Mouse (Mus musculus): ENCODE data around the gene Ndufs5.

Ndufs5 gene

GRCm38 (mm10) chr4:123690311-123690710, 27.7 kb downstream of the Ndufs5 start:
- in situ Hi-C loops (cut with MboI, MseI), result no loop called here

- in situ Hi-C loops (cut with MboI, MseI), result no loop called here
These were observed 30.8 kb downstream of the Ndufs5 start for GRCm38 (mm10) chr4:123687025-123687781.

GRCm38 (mm10) chr4:123686368-123687024, 31.5 kb downstream of the Ndufs5 start:
- in situ Hi-C loops (cut with MboI, MseI), result no loop called here

GRCm38 (mm10) chr4:123685506-123686242, 32.3 kb downstream of the Ndufs5 start:
- in situ Hi-C loops (cut with MboI, MseI), result no loop called here

- in situ Hi-C loops (cut with MboI, MseI), result no loop called here
These were observed 33.0 kb downstream of the Ndufs5 start for GRCm38 (mm10) chr4:123685046-123685445.

- in situ Hi-C loops (cut with MboI, MseI), result no loop called here
These were observed 33.7 kb downstream of the Ndufs5 start, which contains the start of gene Macf1 for GRCm38 (mm10) chr4:123684260-123684659. Gene Macf1 (minus strand): TSS chr4:123684360.

- in situ Hi-C loops (cut with MboI, MseI), result no loop called here
These were observed 35.7 kb downstream of the Ndufs5 start for GRCm38 (mm10) chr4:123682291-123682690.

GRCm38 (mm10) chr4:123680962-123681361, 37.0 kb downstream of the Ndufs5 start:
- in situ Hi-C loops (cut with MboI, MseI), result no loop called here

GRCm38 (mm10) chr4:123677060-123677804, 40.8 kb downstream of the Ndufs5 start:
- in situ Hi-C loops (cut with MboI, MseI), result no loop called here

- in situ Hi-C loops (cut with MboI, MseI), result no loop called here
These were observed 47.4 kb downstream of the Ndufs5 start for GRCm38 (mm10) chr4:123670598-123670997.

GRCm38 (mm10) chr4:123669696-123670095, 48.3 kb downstream of the Ndufs5 start:
- in situ Hi-C loops (cut with MboI, MseI), result no loop called here

GRCm38 (mm10) chr4:123667260-123667867, 50.6 kb downstream of the Ndufs5 start:
- in situ Hi-C loops (cut with MboI, MseI), result no loop called here

- in situ Hi-C loops (cut with MboI, MseI), result no loop called here
These were observed 51.5 kb downstream of the Ndufs5 start for GRCm38 (mm10) chr4:123666517-123666916.

- in situ Hi-C loops (cut with MboI, MseI), result no loop called here
These were observed 52.2 kb downstream of the Ndufs5 start for GRCm38 (mm10) chr4:123665681-123666278.

- in situ Hi-C loops (cut with MboI, MseI), result no loop called here
These were observed 52.9 kb downstream of the Ndufs5 start for GRCm38 (mm10) chr4:123664951-123665661.

- in situ Hi-C loops (cut with MboI, MseI), result no loop called here
These were observed 53.7 kb downstream of the Ndufs5 start for GRCm38 (mm10) chr4:123664021-123664950.

GRCm38 (mm10) chr4:123663688-123663965, 54.4 kb downstream of the Ndufs5 start:
- in situ Hi-C loops (cut with MboI, MseI), result no loop called here

- in situ Hi-C loops (cut with MboI, MseI), result no loop called here
These were observed 54.9 kb downstream of the Ndufs5 start for GRCm38 (mm10) chr4:123662914-123663687.
